Mouse (Mus musculus): ENCODE data around the gene 4930505A04Rik. TPM values are rescaled to one million over a fixed set of nuclear protein-coding genes. Genes with fewer than 3 reads are reported as not detected.

The 4930505A04Rik gene
- polyA plus RNA-seq, 1 experiment, result 0.20 TPM

Other genes with a start within 250 kb of the 4930505A04Rik start
- gene Sptbn1, start 203.7 kb downstream of the 4930505A04Rik start, polyA plus RNA-seq (2012; rRNA removed), result 318 and 342 TPM in 2 replicates
- 41.8 and 54.5 TPM in 2 replicates for gene Acyp2, start 177.8 kb upstream of the 4930505A04Rik start, polyA plus RNA-seq (2012; rRNA removed)